Mouse (Mus musculus) naive thymus-derived CD4-positive, alpha-beta T cell, adult 2 months (primary cell): ENCODE results near the gene Rbp1.

Experiments
- DNase-seq: peaks from one replicate; pipeline ENCODE4 v3.0.0-alpha.2; 2011; ENCODE audit warnings: low read depth

Gene Rbp1

GRCm38 (mm10) chr9:98422656-98423055 is at the start of gene Rbp1:
Rbp1 (plus strand) TSS chr9:98422961.
- DNase-seq: no peak

- peak; percentile 5 for DNase-seq
Observed at GRCm38 (mm10) chr9:98373358-98373757, 49.4 kb upstream of the Rbp1 start.

- DNase-seq: no peak
Observed at GRCm38 (mm10) chr9:98374897-98375296, 47.9 kb upstream of the Rbp1 start.

- DNase-seq: no peak
Observed at GRCm38 (mm10) chr9:98375329-98376170, 47.2 kb upstream of the Rbp1 start.

- no peak for DNase-seq
Observed at GRCm38 (mm10) chr9:98379736-98380135, 43.0 kb upstream of the Rbp1 start.

- no peak for DNase-seq
Observed at GRCm38 (mm10) chr9:98380593-98380992, 42.2 kb upstream of the Rbp1 start.

- no peak for DNase-seq
Observed at GRCm38 (mm10) chr9:98387741-98388632, 34.8 kb upstream of the Rbp1 start.

GRCm38 (mm10) chr9:98388633-98388965 is 34.2 kb upstream of the Rbp1 start:
- no peak for DNase-seq

GRCm38 (mm10) chr9:98393496-98393895 is 29.3 kb upstream of the Rbp1 start:
- no peak for DNase-seq

GRCm38 (mm10) chr9:98397211-98397610 is 25.6 kb upstream of the Rbp1 start:
- no peak for DNase-seq

- DNase-seq: no peak
Observed at GRCm38 (mm10) chr9:98397866-98398265, 24.9 kb upstream of the Rbp1 start.

- no peak for DNase-seq
Observed at GRCm38 (mm10) chr9:98400185-98400894, 22.4 kb upstream of the Rbp1 start.

- DNase-seq: no peak
Observed at GRCm38 (mm10) chr9:98401611-98402010, 21.1 kb upstream of the Rbp1 start.

GRCm38 (mm10) chr9:98407771-98408170 is 15.0 kb upstream of the Rbp1 start:
- DNase-seq: no peak

- peak; percentile 29 for DNase-seq
Observed at GRCm38 (mm10) chr9:98409137-98409536, 13.6 kb upstream of the Rbp1 start.

- DNase-seq: no peak
Observed at GRCm38 (mm10) chr9:98415427-98415826, 7.3 kb upstream of the Rbp1 start.

GRCm38 (mm10) chr9:98417919-98418318 is 4.8 kb upstream of the Rbp1 start:
- no peak for DNase-seq

- no peak for DNase-seq
Observed at GRCm38 (mm10) chr9:98418346-98418745, 4.4 kb upstream of the Rbp1 start.

GRCm38 (mm10) chr9:98420666-98421065 is 2.1 kb upstream of the Rbp1 start:
- no peak for DNase-seq

- no peak for DNase-seq
Observed at GRCm38 (mm10) chr9:98421903-98422302, 858 bp upstream of the Rbp1 start.

GRCm38 (mm10) chr9:98423691-98424090 is 930 bp downstream of the Rbp1 start:
- DNase-seq: no peak

GRCm38 (mm10) chr9:98424291-98424690 is 1.5 kb downstream of the Rbp1 start:
- DNase-seq: no peak
